Mouse (Mus musculus): ENCODE measurements around the gene Fam102a. TPM values are rescaled to one million over a fixed set of nuclear protein-coding genes. Genes with fewer than 3 reads are reported as not detected.

The Fam102a gene
- polyA plus RNA-seq, 1 experiment = 37.5 TPM

- Histone ChIP-seq H3K4me3 (ENCODE audit: extremely low read depth, insufficient read depth, insufficient read length) (peak overlapping the region; percentile 29; the same call in 1 of the 2 replicates), H3K27me3 (ENCODE audit: control insufficient read depth, insufficient read depth, low read length) (peaks cover 1% of the 10 kb centered on the region; the same call in 1 of the 2 replicates), H3K27ac (ENCODE audit: insufficient read depth, low read length) (no peak overlapping the region), H3K36me3 (ENCODE audit: control insufficient read depth, insufficient read depth, low read length) (no peaks in the 10 kb centered on the region), H3K4me1 (ENCODE audit: control insufficient read depth, insufficient read depth, insufficient read length) (peaks cover 5% of the 10 kb centered on the region; the same call in 1 of the 2 replicates)
- DNase-seq (ENCODE audit: low read depth in 1 of 2, low spot score in 2 of 2) = peak; percentile 63 to 74
- 12% methylated on average over 37 of the region's 37 CpGs for WGBS
- TF ChIP-seq CTCF (IDR thresholded peaks at IDR 0.05; ENCODE audit: extremely low read depth, insufficient read depth, insufficient read length, insufficient replicate concordance) (peak; percentile 90; the same call in 1 of the 2 replicates), POLR2A (IDR thresholded peaks at IDR 0.05; ENCODE audit: low read depth, low read length) (no peak)
These were observed 48.0 kb downstream of the Fam102a start for GRCm38 (mm10) chr2:32582830-32583799.

- TF ChIP-seq CTCF (IDR thresholded peaks at IDR 0.05; ENCODE audit: extremely low read depth, insufficient read depth, insufficient read length, insufficient replicate concordance) = no peak
- TF ChIP-seq POLR2A (IDR thresholded peaks at IDR 0.05; ENCODE audit: low read depth, low read length) = no peak
- H3K27me3 ChIP-seq (ENCODE audit: control insufficient read depth, insufficient read depth, low read length) = peaks cover 1% of the 10 kb centered on the region; the same call in 1 of the 2 replicates
- no peak overlapping the region for H3K4me3 ChIP-seq (ENCODE audit: extremely low read depth, insufficient read depth, insufficient read length)
- peaks cover 6% of the 10 kb centered on the region for H3K36me3 ChIP-seq (ENCODE audit: control insufficient read depth, insufficient read depth, low read length)
- DNase-seq (ENCODE audit: low read depth in 1 of 2, low spot score in 2 of 2) = no peak
- H3K27ac ChIP-seq (ENCODE audit: insufficient read depth, low read length) = no peak overlapping the region
- H3K4me1 ChIP-seq (ENCODE audit: control insufficient read depth, insufficient read depth, insufficient read length) = peaks cover 12% of the 10 kb centered on the region
- WGBS = 91% methylated on average over 7 of the region's 7 CpGs
These were observed 50.1 kb downstream of the Fam102a start for GRCm38 (mm10) chr2:32585149-32585714.

GRCm38 (mm10) chr2:32586871-32587351 is 51.8 kb downstream of the Fam102a start, which contains the start of gene St6galnac4:
Gene St6galnac4, plus strand, starts transcription at chr2:32587095.
- peaks cover 10% of the 10 kb centered on the region for H3K36me3 ChIP-seq (ENCODE audit: control insufficient read depth, insufficient read depth, low read length)
- peak; percentile 85 to 89 for DNase-seq (ENCODE audit: low read depth in 1 of 2, low spot score in 2 of 2)
- peaks cover 12% of the 10 kb centered on the region for H3K4me1 ChIP-seq (ENCODE audit: control insufficient read depth, insufficient read depth, insufficient read length)
- H3K27me3 ChIP-seq (ENCODE audit: control insufficient read depth, insufficient read depth, low read length) = peaks cover 1% of the 10 kb centered on the region; the same call in 1 of the 2 replicates
- peak within 1 kb of the TSS; percentile 85 for H3K27ac ChIP-seq (ENCODE audit: insufficient read depth, low read length)
- peak; percentile 30; the same call in 1 of the 2 replicates for TF ChIP-seq CTCF (IDR thresholded peaks at IDR 0.05; ENCODE audit: extremely low read depth, insufficient read depth, insufficient read length, insufficient replicate concordance)
- peak; percentile 27; the same call in 1 of the 2 replicates for TF ChIP-seq POLR2A (IDR thresholded peaks at IDR 0.05; ENCODE audit: low read depth, low read length)
- peak within 1 kb of the TSS; percentile 86 for H3K4me3 ChIP-seq (ENCODE audit: extremely low read depth, insufficient read depth, insufficient read length)
- WGBS = under 1% methylated on average over 38 of the region's 38 CpGs

GRCm38 (mm10) chr2:32587731-32588321 is 52.7 kb downstream of the Fam102a start:
- 3% methylated on average over 9 of the region's 9 CpGs for WGBS
- TF ChIP-seq CTCF (IDR thresholded peaks at IDR 0.05; ENCODE audit: extremely low read depth, insufficient read depth, insufficient read length, insufficient replicate concordance) (no peak), POLR2A (IDR thresholded peaks at IDR 0.05; ENCODE audit: low read depth, low read length) (no peak)
- H3K4me3 ChIP-seq (ENCODE audit: extremely low read depth, insufficient read depth, insufficient read length) = peak overlapping the region; percentile 86

GRCm38 (mm10) chr2:32589213-32589795 is 54.2 kb downstream of the Fam102a start:
- WGBS = 78% methylated on average over 11 of the region's 11 CpGs
- Histone ChIP-seq H3K27me3 (ENCODE audit: control insufficient read depth, insufficient read depth, low read length) (no peaks in the 10 kb centered on the region), H3K4me3 (ENCODE audit: extremely low read depth, insufficient read depth, insufficient read length) (no peak overlapping the region), H3K4me1 (ENCODE audit: control insufficient read depth, insufficient read depth, insufficient read length) (peaks cover 10% of the 10 kb centered on the region), H3K27ac (ENCODE audit: insufficient read depth, low read length) (no peak overlapping the region), H3K36me3 (ENCODE audit: control insufficient read depth, insufficient read depth, low read length) (peaks cover 15% of the 10 kb centered on the region)
- no peak for TF ChIP-seq CTCF (IDR thresholded peaks at IDR 0.05; ENCODE audit: extremely low read depth, insufficient read depth, insufficient read length, insufficient replicate concordance)
- DNase-seq (ENCODE audit: low read depth in 1 of 2, low spot score in 2 of 2) = no peak

More at GRCm38 (mm10) chr2:32587731-32588321, 52.7 kb downstream of the Fam102a start:
- peaks cover 14% of the 10 kb centered on the region for H3K36me3 ChIP-seq (ENCODE audit: control insufficient read depth, insufficient read depth, low read length)
- peak; percentile 60 to 66 for DNase-seq (ENCODE audit: low read depth in 1 of 2, low spot score in 2 of 2)
- H3K27ac ChIP-seq (ENCODE audit: insufficient read depth, low read length) = peak overlapping the region; percentile 85
- H3K4me1 ChIP-seq (ENCODE audit: control insufficient read depth, insufficient read depth, insufficient read length) = peaks cover 12% of the 10 kb centered on the region
- peaks cover 1% of the 10 kb centered on the region; the same call in 1 of the 2 replicates for H3K27me3 ChIP-seq (ENCODE audit: control insufficient read depth, insufficient read depth, low read length)

- Histone ChIP-seq H3K27me3 (ENCODE audit: control insufficient read depth, insufficient read depth, low read length) (no peaks in the 10 kb centered on the region), H3K36me3 (ENCODE audit: control insufficient read depth, insufficient read depth, low read length) (peaks cover 21% of the 10 kb centered on the region), H3K27ac (ENCODE audit: insufficient read depth, low read length) (peak overlapping the region; percentile 15; the same call in 1 of the 2 replicates), H3K4me3 (ENCODE audit: extremely low read depth, insufficient read depth, insufficient read length) (no peak overlapping the region), H3K4me1 (ENCODE audit: control insufficient read depth, insufficient read depth, insufficient read length) (peaks cover 10% of the 10 kb centered on the region)
- no peak for DNase-seq (ENCODE audit: low read depth in 1 of 2, low spot score in 2 of 2)
- WGBS = 87% methylated on average over 10 of the region's 10 CpGs
- TF ChIP-seq POLR2A (IDR thresholded peaks at IDR 0.05; ENCODE audit: low read depth, low read length) (no peak), CTCF (IDR thresholded peaks at IDR 0.05; ENCODE audit: extremely low read depth, insufficient read depth, insufficient read length, insufficient replicate concordance) (no peak)
These were observed 55.1 kb downstream of the Fam102a start for GRCm38 (mm10) chr2:32590224-32590623.
